ENCODE assay signal across 8 mouse cellular contexts in the genomic region with DNA sequence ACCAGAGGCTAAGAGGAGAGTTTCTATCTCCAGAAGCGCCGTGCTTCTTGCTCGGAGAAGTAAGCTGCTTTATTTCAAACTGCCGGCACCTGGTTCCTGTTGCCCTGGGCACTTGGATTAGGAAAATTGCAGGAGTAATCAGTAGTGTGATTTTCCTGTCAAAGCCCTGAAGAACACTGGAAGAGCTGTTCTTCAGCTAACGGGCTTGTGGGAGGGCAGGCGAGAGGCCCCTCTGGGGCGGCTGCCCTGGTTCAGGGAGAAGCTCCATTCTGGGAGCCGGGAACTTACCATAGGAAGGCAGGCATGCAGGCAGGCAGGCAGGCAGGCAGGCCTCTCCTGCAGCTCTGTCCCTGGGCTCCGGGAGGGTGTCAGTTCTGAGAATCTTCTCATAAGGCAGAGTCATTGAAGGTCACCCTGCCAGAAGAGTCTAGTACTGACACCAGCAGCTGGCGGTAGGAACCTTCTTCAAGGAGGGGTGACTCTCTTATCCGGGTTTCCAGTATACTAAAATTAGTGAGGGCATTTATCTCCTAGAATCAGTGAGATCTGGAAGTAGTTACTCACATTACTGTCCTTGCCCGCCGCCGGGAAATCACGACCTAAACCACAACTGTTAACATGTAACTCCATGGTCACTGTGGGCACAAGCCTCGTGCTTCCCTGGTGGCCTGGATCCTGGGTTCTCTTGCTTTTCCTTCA. TPM values are rescaled to one million over a fixed set of nuclear protein-coding genes. Genes with fewer than 3 reads are reported as not detected.
A peak's percentile ranks its signal among the peaks of the same experiment; 100 is the strongest.
DNase-seq lines count a peak whose midpoint lies in the region; ATAC-seq and TF ChIP-seq lines count a peak whose summit lies in the region.

Gene Prss23, minus strand, starts transcription at position 457 of the 699 bp plus-strand sequence.

- no peaks in the 10 kb centered on the region for H3K9me3 ChIP-seq in hindbrain, embryonic 15.5 days
- no peaks in the 10 kb centered on the region for H3K9me3 ChIP-seq in stomach, embryonic 14.5 days (ENCODE audit: control insufficient read depth, low read depth, low read length)

- no peak within 1 kb of the TSS for H3K9ac ChIP-seq in hindbrain, embryonic 15.5 days
- H3K9ac ChIP-seq in stomach, embryonic 14.5 days (replicated peaks; ENCODE audit: low read depth, low read length), result no peak within 1 kb of the TSS

- DNase-seq in left cerebral cortex, adult 2 months (ENCODE audit: extremely low spot score in 1 of 2, low spot score in 2 of 2), result no peak
- no peak for DNase-seq in left cerebral cortex, postnatal 10 days (ENCODE audit: extremely low spot score in 1 of 2, low spot score in 2 of 2)
- peak; percentile 5 to 19 for DNase-seq in adrenal gland, postnatal 36 days
- peak; percentile 49 for DNase-seq in gastrocnemius, adult 2 months
- no peak for DNase-seq in cerebellum, postnatal 10 days

- intact Hi-C loops in left cerebral cortex, adult 2 months (cut with DNase I), result no loop called here
- intact Hi-C loops in left cerebral cortex, postnatal 10 days (cut with DNase I), result no loop called here
- intact Hi-C loops in gastrocnemius, adult 2 months (cut with DNase I), result no loop called here

- H3K27ac ChIP-seq in left cerebral cortex, adult 2 months, result no peak within 1 kb of the TSS
- H3K27ac ChIP-seq in gastrocnemius, adult 2 months, result peak within 1 kb of the TSS; percentile 89
- no peak within 1 kb of the TSS for H3K27ac ChIP-seq in hindbrain, embryonic 15.5 days (replicated peaks)
- no peak within 1 kb of the TSS for H3K27ac ChIP-seq in stomach, embryonic 14.5 days (ENCODE audit: low read length)

- H3K27me3 ChIP-seq in hindbrain, embryonic 15.5 days, result no peaks in the 10 kb centered on the region
- no peaks in the 10 kb centered on the region for H3K27me3 ChIP-seq in stomach, embryonic 14.5 days (ENCODE audit: control insufficient read depth, insufficient read depth, low read length)

- WGBS in hindbrain, embryonic 15.5 days, result 82% methylated on average over 16 of the region's 16 CpGs
- 56% methylated on average over 16 of the region's 16 CpGs for WGBS in stomach, embryonic 14.5 days

- no peak for TF ChIP-seq CTCF in left cerebral cortex, adult 2 months (IDR thresholded peaks at IDR 0.05)
- TF ChIP-seq CTCF in gastrocnemius, adult 2 months (IDR thresholded peaks at IDR 0.05), result no peak

- no peak within 1 kb of the TSS for H3K4me2 ChIP-seq in hindbrain, embryonic 15.5 days
- H3K4me2 ChIP-seq in stomach, embryonic 14.5 days (replicated peaks; ENCODE audit: low read depth, low read length), result no peak within 1 kb of the TSS

- no peak within 1 kb of the TSS for H3K4me3 ChIP-seq in left cerebral cortex, adult 2 months
- peak within 1 kb of the TSS; percentile 67 for H3K4me3 ChIP-seq in gastrocnemius, adult 2 months
- no peak within 1 kb of the TSS for H3K4me3 ChIP-seq in hindbrain, embryonic 15.5 days
- H3K4me3 ChIP-seq in stomach, embryonic 14.5 days (ENCODE audit: low read depth, low read length), result no peak within 1 kb of the TSS

- H3K4me1 ChIP-seq in hindbrain, embryonic 15.5 days (replicated peaks), result no peaks in the 10 kb centered on the region
- peaks cover 7% of the 10 kb centered on the region for H3K4me1 ChIP-seq in stomach, embryonic 14.5 days (ENCODE audit: control insufficient read depth, insufficient read depth, low read length)

- H3K36me3 ChIP-seq in hindbrain, embryonic 15.5 days, result no peaks in the 10 kb centered on the region
- no peaks in the 10 kb centered on the region for H3K36me3 ChIP-seq in stomach, embryonic 14.5 days (ENCODE audit: control insufficient read depth, insufficient read depth, low read length)

- no peak for ATAC-seq in hindbrain, embryonic 15.5 days (ENCODE audit: low FRiP score, low read depth)
- ATAC-seq in stomach, embryonic 14.5 days (ENCODE audit: insufficient number of reproducible peaks, insufficient read depth, low FRiP score, low read depth), result no peak
- ATAC-seq in cerebellum, adult (ENCODE audit: insufficient number of reproducible peaks, low FRiP score, low TSS enrichment), result no peak

RNA-seq across cellular contexts. Expression of gene Prss23, which starts in this region (rescaled TPM):
- 10 to 100 TPM; 17.4 to 20.6 TPM for total RNA-seq in left cerebral cortex, adult 2 months (2021)
- 1 to 10 TPM; 4.9 to 5.1 TPM for total RNA-seq in left cerebral cortex, postnatal 10 days (2021)
- 10 to 100 TPM; 17.7 to 29.7 TPM for total RNA-seq in adrenal gland, postnatal 36 days (2021)
- total RNA-seq in gastrocnemius, adult 2 months (2021), result 10 to 100 TPM; 40.4 to 72.1 TPM
- polyA plus RNA-seq in hindbrain, embryonic 15.5 days (2015; fragmentation: Nextera tagmentation; extraction: Ambion mirVana), result 17.9 and 21.0 TPM in 2 replicates
- polyA plus RNA-seq in stomach, embryonic 14.5 days (2014; fragmentation: Nextera tagmentation; extraction: Ambion mirVana), result 75.5 and 75.7 TPM in 2 replicates

Comparison
In these comparisons a context has a peak if more than half of its experiments do, and no peak if none do; other contexts are left out.
1. DNase-seq: peak in adrenal gland, postnatal 36 days (2 of 2) and gastrocnemius, adult 2 months (single experiment); none in left cerebral cortex, adult 2 months (0 of 2), left cerebral cortex, postnatal 10 days (0 of 2) and cerebellum, postnatal 10 days (0 of 2).